Mouse (Mus musculus) heart, embryonic 10.5 days (tissue): ENCODE results near the gene L3mbtl1. TPM values are rescaled to one million over a fixed set of nuclear protein-coding genes. Genes with fewer than 3 reads are reported as not detected.

ENCODE experiments used
- polyA plus RNA-seq: library from polyadenylated mRNA; unstranded; fragments of >200 nt; fragmentation: Nextera tagmentation; extraction: Ambion mirVana; gene quantifications from 2 replicates; pipeline ENCODE4 v1.2.1, GENCODE M21; 2016

L3mbtl1 gene
- polyA plus RNA-seq, 1 experiment from 2014 or later: 0.15 TPM

Other genes starting within 250 kb of the L3mbtl1 start
- gene Srsf6, start 11.9 kb upstream of the L3mbtl1 start, polyA plus RNA-seq: 179 and 208 TPM in 2 replicates
- gene Sgk2, start 43.9 kb downstream of the L3mbtl1 start, polyA plus RNA-seq: 0.28 TPM in 1 of 2 replicates, not detected in the other
- 40.6 and 45.6 TPM in 2 replicates for gene Ift52, start 73.9 kb downstream of the L3mbtl1 start, polyA plus RNA-seq
- gene Mybl2, start 111.2 kb downstream of the L3mbtl1 start, polyA plus RNA-seq: 30.2 and 38.2 TPM in 2 replicates
- not detected in 2 replicates for gene Gtsf1l, start 144.4 kb downstream of the L3mbtl1 start, polyA plus RNA-seq